Comparison of ENCODE assay signal across 17 mouse cellular contexts in genomic region chr1:34761870-34762269, GRCm38 (mm10).
"Had no signal": no experiment of that assay in that cellular context is flagged by ENCODE, and none has a peak within 500 bp of the region (broad histone marks: within the 10 kb centered on the region; RNA-seq: fewer than 3 reads in every experiment).

No protein-coding gene starts in this region.

- H3K4me1 ChIP-seq: liver, embryonic 15.5 days; lung, embryonic 15.5 days; megakaryocyte, embryonic 14.5 days; midbrain, embryonic 12.5 days; neural tube, embryonic 12.5 days; stomach, embryonic 15.5 days had no signal

- H3K27ac ChIP-seq: liver, embryonic 15.5 days; lung, embryonic 15.5 days; macrophage; midbrain, embryonic 12.5 days; neural tube, embryonic 12.5 days; stomach, embryonic 15.5 days had no signal

- DNase-seq: liver, postnatal 0 days; lung, adult 2 months; lung, postnatal 14 days; lung, postnatal 36 days; midbrain, embryonic 14.5 days; right cerebral cortex, postnatal 14 days; thymus, adult 18-20 months; thymus, postnatal 25 days; thymus, postnatal 4 days had no signal

- H3K4me2 ChIP-seq: liver, embryonic 15.5 days; lung, embryonic 15.5 days; midbrain, embryonic 12.5 days; neural tube, embryonic 12.5 days; stomach, embryonic 15.5 days had no signal

- H3K36me3 ChIP-seq: liver, embryonic 15.5 days; lung, embryonic 15.5 days; midbrain, embryonic 12.5 days; neural tube, embryonic 12.5 days; stomach, embryonic 15.5 days had no signal

- H3K27me3 ChIP-seq: liver, embryonic 15.5 days; lung, embryonic 15.5 days; midbrain, embryonic 12.5 days; neural tube, embryonic 12.5 days; stomach, embryonic 15.5 days had no signal

- H3K4me3 ChIP-seq: liver, embryonic 15.5 days; lung, embryonic 15.5 days; megakaryocyte, embryonic 14.5 days; midbrain, embryonic 12.5 days; neural tube, embryonic 12.5 days; stomach, embryonic 15.5 days had no signal

- H3K9me3 ChIP-seq: liver, embryonic 15.5 days; lung, embryonic 15.5 days; midbrain, embryonic 12.5 days; neural tube, embryonic 12.5 days; stomach, embryonic 15.5 days had no signal

- ATAC-seq: liver, postnatal 0 days; lung, postnatal 0 days had no signal

- H3K9ac ChIP-seq: liver, embryonic 15.5 days; liver, postnatal 0 days; lung, embryonic 15.5 days; midbrain, embryonic 12.5 days; neural tube, embryonic 12.5 days; stomach, embryonic 15.5 days had no signal
